Mouse (Mus musculus): ENCODE results near the gene Dgkz.
A peak's percentile ranks its signal among the peaks of the same experiment; 100 is the strongest.

The Dgkz gene

DNA sequence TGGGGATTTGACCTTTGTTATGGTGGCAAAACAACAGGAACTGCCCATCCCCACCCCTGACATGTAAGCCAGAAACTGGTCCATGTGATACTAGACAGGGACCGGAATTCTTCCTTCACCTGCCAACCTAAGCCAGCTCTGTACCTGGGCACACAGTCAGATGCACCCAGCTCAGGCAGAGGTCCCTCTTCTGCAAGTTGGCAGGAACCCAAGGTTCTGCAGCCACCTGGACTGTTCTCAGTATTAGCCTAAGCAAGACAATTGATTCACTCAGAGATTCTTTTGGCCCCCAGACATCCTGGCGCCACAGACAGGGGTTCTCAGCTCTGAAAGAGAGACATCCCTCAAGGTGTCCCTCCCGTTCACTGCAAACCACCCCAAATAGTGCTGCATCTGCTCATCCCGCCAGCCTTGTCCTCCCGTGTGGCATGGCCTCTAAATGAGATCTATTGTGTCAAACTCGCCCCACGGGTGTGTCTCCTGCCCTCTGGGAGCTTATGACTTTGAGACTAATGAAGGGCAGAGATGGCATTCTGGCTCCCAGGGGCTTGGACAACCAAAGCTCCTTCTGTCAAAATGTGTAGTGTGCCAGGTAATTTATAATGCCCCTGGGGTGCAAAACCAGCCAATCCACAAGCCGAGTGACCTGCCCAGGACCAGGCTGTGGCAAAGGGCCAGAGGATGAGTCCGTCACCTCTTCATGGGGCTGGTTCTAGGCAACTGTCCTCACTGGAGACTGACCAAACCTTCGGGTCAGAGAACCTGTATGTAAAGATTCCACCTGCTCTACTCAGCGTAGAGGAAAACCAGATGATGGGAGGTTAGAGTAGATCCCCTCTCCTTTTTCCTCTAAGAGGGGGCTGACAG is 15.9 kb downstream of the Dgkz start:
- no peak for DNase-seq

GRCm38 (mm10) chr2:91958701-91959457 is 16.8 kb downstream of the Dgkz start:
- peak; percentile 48 to 68 for DNase-seq

GRCm38 (mm10) chr2:91958049-91958448 is 17.6 kb downstream of the Dgkz start:
- no peak for DNase-seq

DNA sequence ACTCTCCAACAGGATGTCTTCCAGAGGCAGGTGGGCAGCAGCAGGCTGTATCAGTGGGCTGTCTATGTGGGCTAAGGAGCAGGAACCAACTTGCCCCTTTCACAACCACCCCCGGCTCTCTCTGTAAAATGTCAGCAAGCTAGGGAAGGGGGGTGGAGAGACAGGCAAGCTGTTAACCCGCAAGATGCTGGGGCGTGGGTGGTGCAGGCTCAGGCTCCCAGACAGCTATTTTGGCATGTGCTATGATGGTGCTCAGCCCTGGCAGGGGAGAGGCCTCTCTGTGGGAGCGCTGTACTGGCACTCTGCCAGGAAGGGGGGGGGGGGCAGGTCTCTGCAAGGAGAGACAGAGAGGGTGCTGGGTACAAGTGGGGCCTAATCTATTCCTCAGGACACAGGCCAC is 18.6 kb downstream of the Dgkz start:
- DNase-seq, result peak in 1 of 2 experiments; percentile 38

- DNase-seq, result no peak
These were observed 19.8 kb downstream of the Dgkz start for GRCm38 (mm10) chr2:91955875-91956274.

DNA sequence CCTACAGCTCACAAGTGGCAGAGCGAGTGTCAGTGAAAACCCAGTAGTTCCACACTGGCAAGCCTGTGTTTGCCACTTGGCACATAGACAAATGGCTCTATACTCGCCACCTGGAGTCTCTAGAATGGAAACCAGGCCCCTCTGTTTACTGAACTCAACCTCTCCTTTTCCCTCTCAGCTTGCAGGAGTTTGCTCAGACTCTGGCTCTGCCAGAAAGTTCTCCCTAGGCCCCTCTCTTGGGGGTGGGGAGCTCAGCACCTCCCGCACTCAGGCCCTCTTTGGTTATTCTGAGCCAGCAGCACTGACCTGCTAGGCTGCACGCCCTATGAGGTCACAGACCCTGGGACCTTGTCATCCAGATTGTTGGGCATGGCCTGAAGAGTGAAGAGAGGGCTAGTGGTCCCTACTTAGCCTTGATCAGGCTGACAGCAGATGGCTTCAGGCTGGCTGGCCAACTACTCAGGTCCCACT is 20.5 kb downstream of the Dgkz start:
- peak; percentile 66 to 76 for DNase-seq

DNA sequence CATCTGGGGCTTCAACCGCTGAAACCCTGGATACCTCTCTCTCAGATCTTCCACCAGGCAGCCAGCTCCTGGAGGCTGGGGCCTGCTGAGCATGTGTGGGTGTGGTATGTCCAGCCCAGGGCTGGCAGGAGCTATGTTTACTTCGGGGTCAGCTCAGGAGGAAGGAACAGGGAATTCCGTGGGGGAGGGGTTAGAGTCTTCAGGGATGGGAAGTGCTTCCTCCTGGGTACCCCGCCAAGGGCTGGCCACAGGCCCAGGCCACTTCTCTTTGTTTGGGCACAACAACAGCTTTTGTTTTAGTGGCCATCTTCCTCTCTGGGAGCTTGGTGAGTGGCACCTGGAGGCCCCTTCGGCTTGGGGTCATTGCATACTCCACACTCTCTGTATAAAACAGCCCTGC is 21.8 kb downstream of the Dgkz start:
- DNase-seq, result peak; percentile 91 to 94

DNA sequence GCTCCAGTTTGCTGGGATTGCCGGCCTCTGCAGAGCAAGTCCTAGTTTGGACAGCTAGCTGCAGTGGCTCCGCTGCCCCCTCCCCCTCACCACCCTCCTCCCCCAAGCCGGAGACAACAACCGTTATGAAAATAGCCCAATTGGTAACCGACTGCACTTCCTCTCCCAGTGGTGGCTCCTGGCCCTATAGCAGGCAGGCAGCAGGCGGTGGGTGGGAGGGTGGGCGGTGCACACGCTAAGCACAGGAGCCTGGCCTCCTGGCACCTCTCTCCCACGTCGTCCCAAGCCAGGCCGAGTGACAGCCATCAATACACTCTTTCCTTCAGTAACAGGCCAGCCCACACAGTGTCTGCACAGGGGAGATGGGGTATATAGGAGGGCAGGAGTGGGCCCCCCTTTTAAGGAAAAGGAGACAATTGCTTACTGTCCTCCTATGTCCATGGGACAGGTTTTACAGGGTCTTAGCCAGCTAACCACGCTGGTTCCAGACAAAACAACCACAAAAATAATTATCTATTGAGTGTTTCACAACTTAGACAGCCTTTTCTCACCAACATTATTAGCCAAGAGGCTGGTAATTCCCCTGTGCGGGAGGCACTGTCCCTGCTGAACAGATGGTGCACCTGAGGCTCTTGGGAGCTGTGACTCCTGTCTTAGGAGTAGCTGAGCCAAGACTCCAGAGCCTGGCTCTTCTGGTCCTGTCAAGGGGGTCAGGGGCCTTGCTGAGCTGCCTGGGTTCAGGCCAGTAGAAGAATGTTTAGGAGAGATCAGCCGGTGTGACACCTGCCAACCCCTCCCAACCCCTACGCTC is 25.2 kb downstream of the Dgkz start:
- peak in 1 of 2 experiments; percentile 45 for DNase-seq

GRCm38 (mm10) chr2:91949411-91950274 is 26.0 kb downstream of the Dgkz start:
- DNase-seq, result peak in 1 of 2 experiments; percentile 43

- no peak for DNase-seq
These were observed 26.8 kb downstream of the Dgkz start for GRCm38 (mm10) chr2:91948792-91949241.

- peak; percentile 63 to 75 for DNase-seq
These were observed 27.5 kb downstream of the Dgkz start for GRCm38 (mm10) chr2:91948151-91948509.

- peak; percentile 60 to 70 for DNase-seq
These were observed 28.1 kb downstream of the Dgkz start for GRCm38 (mm10) chr2:91947397-91948150.

DNA sequence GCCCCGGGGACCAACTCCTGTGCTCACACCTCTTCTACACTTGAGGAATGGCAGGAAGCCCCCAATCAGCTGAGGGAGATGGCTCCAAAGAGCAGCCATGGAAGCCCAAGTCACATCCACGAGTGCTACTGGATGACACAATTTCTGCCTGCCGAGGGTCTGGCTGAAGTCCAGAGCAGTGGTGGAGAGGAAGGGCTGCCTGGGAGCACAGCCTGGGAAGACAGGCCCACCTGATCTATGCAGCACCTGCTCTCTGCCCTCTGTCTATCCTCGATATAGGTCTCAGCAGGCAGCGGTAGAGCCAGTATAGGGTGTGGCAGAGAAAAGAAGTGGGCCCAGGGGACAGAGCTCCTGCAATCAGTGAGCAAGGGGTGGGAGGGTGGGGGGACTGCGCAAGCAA is 28.8 kb downstream of the Dgkz start:
- peak; percentile 51 to 54 for DNase-seq

DNA sequence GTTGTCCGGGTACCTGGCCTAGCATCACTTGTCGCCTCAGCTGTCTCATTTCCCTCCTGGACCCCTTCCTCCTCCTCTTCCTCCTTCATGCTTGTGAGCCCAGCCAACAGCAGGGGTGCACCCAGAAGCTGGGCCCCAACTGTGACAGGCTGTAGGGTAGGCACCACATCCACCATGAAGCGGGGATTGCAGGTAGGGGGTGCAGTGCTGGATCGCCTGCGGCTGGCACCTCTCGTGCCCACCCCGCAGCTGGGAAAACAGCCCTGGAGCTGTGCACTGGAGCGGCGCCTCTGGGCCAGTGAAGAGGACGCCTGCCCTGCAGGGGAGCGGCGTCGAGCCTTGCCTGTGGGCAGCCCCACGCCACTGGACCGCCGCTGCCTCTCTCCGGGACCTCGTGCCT is 30.2 kb downstream of the Dgkz start, which contains the start of gene Gm9821:
Gene Gm9821, plus strand, starts transcription at position 221 of the 400 bp plus-strand sequence.
- DNase-seq, result no peak

DNA sequence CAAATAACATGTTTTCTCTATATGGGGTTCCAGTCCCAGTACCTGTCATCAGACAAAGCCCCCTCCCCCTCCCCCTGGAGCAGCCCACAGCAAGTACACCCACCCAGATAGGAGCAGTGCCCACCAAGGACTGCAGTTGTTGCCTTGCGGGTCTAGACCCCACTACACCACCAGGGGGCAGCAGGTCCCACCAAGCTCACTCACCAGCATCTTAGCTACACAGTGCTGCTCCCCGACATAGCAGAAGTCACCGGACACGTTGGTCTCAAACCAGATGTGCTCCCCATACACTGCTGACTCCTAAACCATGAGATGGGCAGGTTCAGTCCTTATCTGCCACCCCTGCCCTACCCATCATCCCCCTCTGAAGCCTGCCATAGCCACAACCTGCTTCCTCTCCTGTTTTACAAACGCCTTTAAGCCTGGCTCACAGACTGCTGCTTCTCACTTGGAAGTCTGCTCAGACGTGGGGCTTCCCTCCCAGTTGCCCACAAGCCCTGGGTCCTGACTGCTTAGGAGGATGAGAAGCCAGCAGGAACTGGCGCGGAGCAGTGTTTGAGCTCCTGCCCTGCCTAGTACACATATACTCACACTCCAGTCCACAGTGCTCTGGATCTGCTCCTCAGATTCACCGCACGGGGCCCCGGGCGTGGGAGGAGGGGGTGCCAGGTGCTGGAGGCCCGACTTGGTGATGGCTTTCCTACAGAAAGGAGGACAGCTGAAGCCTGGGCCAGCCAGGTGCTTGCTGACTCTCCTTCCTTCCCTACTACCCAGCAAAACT is 31.3 kb downstream of the Dgkz start:
- peak; percentile 72 to 79 for DNase-seq

GRCm38 (mm10) chr2:91942356-91942755 is 33.3 kb downstream of the Dgkz start:
- no peak for DNase-seq

DNA sequence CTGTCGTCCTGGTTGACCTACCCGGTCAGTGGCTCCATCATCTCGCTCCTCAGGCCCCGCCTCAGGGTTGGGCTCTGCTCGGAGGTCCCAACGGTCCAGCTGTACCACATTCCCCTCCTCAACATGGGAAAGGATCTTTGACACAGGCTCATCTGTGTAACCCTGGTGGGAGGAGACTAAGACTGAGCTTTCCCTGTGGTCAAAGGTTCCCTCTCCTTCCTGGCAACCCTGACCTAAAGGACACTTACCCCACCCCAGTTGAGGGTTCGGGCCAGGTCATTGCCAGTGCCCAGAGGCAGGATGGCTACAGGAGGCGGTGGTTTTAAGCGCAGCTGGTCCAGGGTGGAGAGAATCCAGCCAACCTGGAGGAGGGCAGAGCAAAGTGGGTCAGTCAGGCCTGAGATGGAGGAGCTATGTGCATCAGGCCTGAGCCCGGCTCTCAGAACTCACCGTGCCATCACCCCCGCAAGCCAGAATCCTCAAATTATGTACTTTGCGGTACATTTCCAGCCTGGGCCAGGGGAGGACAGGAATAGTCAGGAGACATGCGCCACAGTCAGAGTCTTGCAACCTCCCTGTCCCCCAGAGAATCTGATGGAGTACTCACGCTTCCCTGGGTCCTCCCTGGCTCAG is 36.2 kb downstream of the Dgkz start:
- DNase-seq, result no peak

- DNase-seq, result no peak
These were observed 39.5 kb downstream of the Dgkz start for GRCm38 (mm10) chr2:91936154-91936553.

- no peak for DNase-seq
These were observed 40.7 kb downstream of the Dgkz start for GRCm38 (mm10) chr2:91934826-91935525.

Data from lung, adult 18-20 months (tissue).